Mouse (Mus musculus): Measurements from ENCODE around the gene Lrch1. TPM values are rescaled to one million over a fixed set of nuclear protein-coding genes. Genes with fewer than 3 reads are reported as not detected.

Lrch1 gene
- polyA plus RNA-seq, 1 experiment, result 9.9 TPM

GRCm38 (mm10) chr14:74928809-74929432, 18.8 kb downstream of the Lrch1 start:
- H3ac ChIP-seq (ENCODE audit: control insufficient read depth, insufficient read length), result no peak overlapping the region
- H3K36me3 ChIP-seq (ENCODE audit: control insufficient read depth, insufficient read depth), result peaks cover 4% of the 10 kb centered on the region
- H3K27me3 ChIP-seq (ENCODE audit: control insufficient read depth, insufficient read depth, insufficient read length), result no peaks in the 10 kb centered on the region
- H3K4me3 ChIP-seq, result no peak overlapping the region
- H3K4me2 ChIP-seq (ENCODE audit: low read depth), result no peak overlapping the region
- TF ChIP-seq MAX (IDR thresholded peaks at IDR 0.05; ENCODE audit: low read depth), result no peak
- no peak for TF ChIP-seq USF1 (IDR thresholded peaks at IDR 0.05; ENCODE audit: low read depth)
- TF ChIP-seq MYOD1 (IDR thresholded peaks at IDR 0.05; ENCODE audit: control insufficient read depth in 1 of 3, insufficient read length in 2 of 3, low read depth in 2 of 3), result no peak
- no peak for TF ChIP-seq MYOG (IDR thresholded peaks at IDR 0.05; ENCODE audit: control insufficient read depth in 1 of 3, insufficient read depth in 1 of 3, insufficient read length in 2 of 3, low read depth in 2 of 3)
- no peak for TF ChIP-seq TCF3 (IDR thresholded peaks at IDR 0.05; ENCODE audit: insufficient read length, low read depth)
- TF ChIP-seq TCF12 (IDR thresholded peaks at IDR 0.05; ENCODE audit: insufficient read depth, poor library complexity, severe bottlenecking), result no peak
- TF ChIP-seq E2F4 (IDR thresholded peaks at IDR 0.05; ENCODE audit: insufficient read depth), result no peak
- no peak for TF ChIP-seq POLR2A (IDR thresholded peaks at IDR 0.05; ENCODE audit: insufficient read length, low read depth)
- no peak for TF ChIP-seq POLR2AphosphoS2 (IDR thresholded peaks at IDR 0.05; ENCODE audit: insufficient read length, low read depth)
- TF ChIP-seq REST (IDR thresholded peaks at IDR 0.05; ENCODE audit: insufficient read depth, insufficient read length), result no peak
- H3K79me2 ChIP-seq (ENCODE audit: control insufficient read depth, insufficient read depth), result peaks cover 45% of the 10 kb centered on the region

GRCm38 (mm10) chr14:74926899-74927571, 20.6 kb downstream of the Lrch1 start:
- peak overlapping the region; percentile 14 for H3K4me2 ChIP-seq (ENCODE audit: low read depth)
- peaks cover 33% of the 10 kb centered on the region for H3K79me2 ChIP-seq (ENCODE audit: control insufficient read depth, insufficient read depth)
- no peaks in the 10 kb centered on the region for H3K36me3 ChIP-seq (ENCODE audit: control insufficient read depth, insufficient read depth)
- no peak overlapping the region for H3K4me3 ChIP-seq
- no peaks in the 10 kb centered on the region for H3K27me3 ChIP-seq (ENCODE audit: control insufficient read depth, insufficient read depth, insufficient read length)
- H3ac ChIP-seq (ENCODE audit: control insufficient read depth, insufficient read length), result no peak overlapping the region
- TF ChIP-seq E2F4 (IDR thresholded peaks at IDR 0.05; ENCODE audit: insufficient read depth) (no peak), POLR2A (IDR thresholded peaks at IDR 0.05; ENCODE audit: insufficient read length, low read depth) (no peak), SRF (IDR thresholded peaks at IDR 0.05; ENCODE audit: control insufficient read depth, insufficient read length, low read depth) (no peak), POLR2AphosphoS2 (IDR thresholded peaks at IDR 0.05; ENCODE audit: insufficient read length, low read depth) (no peak), MAX (IDR thresholded peaks at IDR 0.05; ENCODE audit: low read depth) (no peak), TCF12 (IDR thresholded peaks at IDR 0.05; ENCODE audit: insufficient read depth, poor library complexity, severe bottlenecking) (peak; percentile 45), REST (IDR thresholded peaks at IDR 0.05; ENCODE audit: insufficient read depth, insufficient read length) (no peak), USF1 (IDR thresholded peaks at IDR 0.05; ENCODE audit: low read depth) (peak; percentile 53), MYOG (IDR thresholded peaks at IDR 0.05; ENCODE audit: control insufficient read depth in 1 of 3, insufficient read depth in 1 of 3, insufficient read length in 2 of 3, low read depth in 2 of 3) (peak in 2 of 3 experiments; percentile 88 to 95), MYOD1 (IDR thresholded peaks at IDR 0.05; ENCODE audit: control insufficient read depth in 1 of 3, insufficient read length in 2 of 3, low read depth in 2 of 3) (peak in 2 of 3 experiments; percentile 79 to 81), TCF3 (IDR thresholded peaks at IDR 0.05; ENCODE audit: insufficient read length, low read depth) (peak; percentile 29)

GRCm38 (mm10) chr14:74925951-74926517, 21.6 kb downstream of the Lrch1 start:
- H3ac ChIP-seq (ENCODE audit: control insufficient read depth, insufficient read length), result no peak overlapping the region
- TF ChIP-seq USF1 (IDR thresholded peaks at IDR 0.05; ENCODE audit: low read depth) (no peak), REST (IDR thresholded peaks at IDR 0.05; ENCODE audit: insufficient read depth, insufficient read length) (no peak), TCF3 (IDR thresholded peaks at IDR 0.05; ENCODE audit: insufficient read length, low read depth) (no peak), SRF (IDR thresholded peaks at IDR 0.05; ENCODE audit: control insufficient read depth, insufficient read length, low read depth) (no peak), MYOG (IDR thresholded peaks at IDR 0.05; ENCODE audit: control insufficient read depth in 1 of 3, insufficient read depth in 1 of 3, insufficient read length in 2 of 3, low read depth in 2 of 3) (no peak), CEBPB (IDR thresholded peaks at IDR 0.05; ENCODE audit: insufficient read depth, poor library complexity, severe bottlenecking) (no peak), POLR2A (IDR thresholded peaks at IDR 0.05; ENCODE audit: insufficient read length, low read depth) (no peak), TCF12 (IDR thresholded peaks at IDR 0.05; ENCODE audit: insufficient read depth, poor library complexity, severe bottlenecking) (no peak)
- no peaks in the 10 kb centered on the region for H3K36me3 ChIP-seq (ENCODE audit: control insufficient read depth, insufficient read depth)
- no peak overlapping the region for H3K4me3 ChIP-seq
- peaks cover 33% of the 10 kb centered on the region for H3K79me2 ChIP-seq (ENCODE audit: control insufficient read depth, insufficient read depth)
- no peak overlapping the region for H3K4me2 ChIP-seq (ENCODE audit: low read depth)
- no peaks in the 10 kb centered on the region for H3K27me3 ChIP-seq (ENCODE audit: control insufficient read depth, insufficient read depth, insufficient read length)

GRCm38 (mm10) chr14:74924521-74924920, 23.2 kb downstream of the Lrch1 start:
- TF ChIP-seq REST (IDR thresholded peaks at IDR 0.05; ENCODE audit: insufficient read depth, insufficient read length) (no peak), USF1 (IDR thresholded peaks at IDR 0.05; ENCODE audit: low read depth) (no peak), POLR2AphosphoS2 (IDR thresholded peaks at IDR 0.05; ENCODE audit: insufficient read length, low read depth) (no peak), MYOD1 (IDR thresholded peaks at IDR 0.05; ENCODE audit: control insufficient read depth in 1 of 3, insufficient read length in 2 of 3, low read depth in 2 of 3) (no peak), SRF (IDR thresholded peaks at IDR 0.05; ENCODE audit: control insufficient read depth, insufficient read length, low read depth) (no peak), MAX (IDR thresholded peaks at IDR 0.05; ENCODE audit: low read depth) (no peak), TCF12 (IDR thresholded peaks at IDR 0.05; ENCODE audit: insufficient read depth, poor library complexity, severe bottlenecking) (no peak), E2F4 (IDR thresholded peaks at IDR 0.05; ENCODE audit: insufficient read depth) (no peak), POLR2A (IDR thresholded peaks at IDR 0.05; ENCODE audit: insufficient read length, low read depth) (no peak), TCF3 (IDR thresholded peaks at IDR 0.05; ENCODE audit: insufficient read length, low read depth) (no peak)
- H3K79me2 ChIP-seq (ENCODE audit: control insufficient read depth, insufficient read depth), result peaks cover 30% of the 10 kb centered on the region
- H3K4me3 ChIP-seq, result no peak overlapping the region
- H3K4me2 ChIP-seq (ENCODE audit: low read depth), result peak overlapping the region; percentile 37
- no peaks in the 10 kb centered on the region for H3K36me3 ChIP-seq (ENCODE audit: control insufficient read depth, insufficient read depth)
- no peaks in the 10 kb centered on the region for H3K27me3 ChIP-seq (ENCODE audit: control insufficient read depth, insufficient read depth, insufficient read length)
- H3ac ChIP-seq (ENCODE audit: control insufficient read depth, insufficient read length), result no peak overlapping the region
